Mouse (Mus musculus) liver, adult 2 months (tissue): ENCODE measurements around the gene Sim1.

Experiments used
- CTCF ChIP-seq: fragments of 200-500 bp; IDR thresholded peaks from 2 replicates; pipeline ENCODE4 v1.5.1; 2011; ENCODE audit warnings: low read depth, low read length, control low read depth
- POLR2A ChIP-seq: fragments of 200-500 bp; IDR thresholded peaks from 2 replicates; pipeline ENCODE4 v1.6.1; 2011; ENCODE audit warnings: low read length, control low read depth; ENCODE audit not compliant: insufficient read depth; ENCODE audit errors: extremely low read depth

- no peak for TF ChIP-seq CTCF
- no peak for TF ChIP-seq POLR2A
Observed at GRCm38 (mm10) chr10:50904764-50905701, 10.5 kb downstream of the Sim1 start.
